Mouse (Mus musculus): ENCODE data around the gene Adcy4. TPM values are rescaled to one million over a fixed set of nuclear protein-coding genes. Genes with fewer than 3 reads are reported as not detected.
"Not testable (repeated sequence)": the region's sequence is repeated elsewhere in the genome, so short reads cannot be mapped to it uniquely, and the experiment has no call there.

Adcy4 gene
- polyA plus RNA-seq, 1 experiment: 11.2 TPM

DNA sequence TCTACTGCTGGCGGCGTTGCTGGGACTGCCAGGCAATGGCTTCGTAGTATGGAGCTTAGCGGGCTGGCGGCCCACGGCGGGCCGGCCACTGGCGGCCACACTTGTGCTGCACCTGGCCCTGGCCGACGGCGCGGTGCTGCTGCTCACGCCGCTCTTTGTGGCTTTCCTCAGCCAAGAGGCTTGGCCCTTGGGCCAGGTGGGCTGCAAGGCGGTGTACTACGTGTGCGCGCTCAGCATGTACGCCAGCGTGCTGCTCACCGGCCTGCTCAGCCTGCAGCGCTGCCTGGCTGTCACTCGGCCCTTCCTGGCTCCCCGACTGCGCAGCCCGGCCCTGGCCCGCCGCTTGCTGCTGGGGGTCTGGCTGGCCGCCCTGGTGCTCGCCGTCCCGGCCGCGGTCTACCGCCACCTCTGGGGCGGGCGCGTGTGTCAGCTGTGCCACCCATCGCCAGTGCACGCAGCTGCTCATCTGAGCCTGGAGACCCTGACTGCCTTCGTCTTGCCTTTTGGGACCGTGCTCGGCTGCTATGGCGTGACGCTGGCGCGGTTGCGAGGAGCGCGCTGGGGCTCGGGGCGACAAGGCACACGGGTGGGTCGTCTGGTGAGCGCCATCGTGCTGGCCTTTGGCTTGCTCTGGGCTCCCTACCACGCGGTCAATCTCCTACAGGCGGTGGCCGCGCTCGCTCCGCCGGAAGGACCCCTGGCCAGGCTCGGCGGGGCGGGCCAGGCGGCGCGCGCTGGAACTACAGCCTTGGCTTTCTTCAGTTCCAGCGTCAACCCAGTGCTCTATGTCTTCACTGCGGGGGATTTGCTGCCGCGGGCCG, 21.7 kb downstream of the Adcy4 start:
- 6% methylated on average over 77 of the region's 77 CpGs for WGBS
- no peak for DNase-seq
- Histone ChIP-seq H3K4me3 (ENCODE audit: control insufficient read depth, insufficient read depth, low read length) (peak overlapping the region; percentile 44), H3K36me3 (ENCODE audit: control insufficient read depth, insufficient read depth, low read length) (no peaks in the 10 kb centered on the region), H3K27me3 (ENCODE audit: control insufficient read depth, insufficient read depth, low read length) (peaks cover 14% of the 10 kb centered on the region; the same call in 1 of the 2 replicates), H3K4me1 (replicated peaks; ENCODE audit: control insufficient read depth, insufficient read depth, low read length) (no peaks in the 10 kb centered on the region; the same call in 1 of the 2 replicates), H3K27ac (ENCODE audit: control insufficient read depth, insufficient read depth, low read length) (no peak overlapping the region)
- TF ChIP-seq POLR2A (IDR thresholded peaks at IDR 0.05; ENCODE audit: control insufficient read depth, extremely low read depth, insufficient read depth, low read length, poor library complexity) (no peak), CTCF (IDR thresholded peaks at IDR 0.05; ENCODE audit: borderline replicate concordance, control insufficient read depth, extremely low read depth, insufficient read depth, low read length, poor library complexity) (peak; percentile 59; the same call in 1 of the 2 replicates)

DNA sequence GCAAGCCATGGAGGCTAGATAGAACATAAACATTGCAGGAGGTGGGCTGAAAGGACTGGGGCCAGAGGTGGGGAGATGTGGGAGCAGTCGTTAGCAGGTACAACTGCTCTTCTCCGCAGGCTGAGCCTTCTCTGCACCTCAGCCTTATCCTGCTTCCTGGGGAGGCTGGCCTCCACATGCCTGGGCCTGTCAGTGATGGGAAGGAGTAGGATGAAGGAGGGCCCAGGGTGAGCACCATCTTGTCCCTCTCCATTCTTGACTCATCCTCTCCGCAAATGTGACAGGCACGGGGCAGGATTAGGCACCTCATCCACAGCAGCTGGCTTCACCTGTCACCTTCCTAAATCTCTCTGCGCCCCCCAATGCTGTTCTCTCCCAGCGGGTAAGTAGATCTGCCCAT, 22.7 kb downstream of the Adcy4 start, which contains the start of gene Ltb4r2:
TSS of gene Ltb4r2 (plus strand) at position 266 of the 400 bp plus-strand sequence.
- DNase-seq: no peak
- 88% methylated on average over 6 of the region's 6 CpGs for WGBS
- Histone ChIP-seq H3K27ac (ENCODE audit: control insufficient read depth, insufficient read depth, low read length) (no peak within 1 kb of the TSS), H3K4me3 (ENCODE audit: control insufficient read depth, insufficient read depth, low read length) (peak within 1 kb of the TSS; percentile 44), H3K27me3 (ENCODE audit: control insufficient read depth, insufficient read depth, low read length) (peaks cover 14% of the 10 kb centered on the region; the same call in 1 of the 2 replicates), H3K4me1 (replicated peaks; ENCODE audit: control insufficient read depth, insufficient read depth, low read length) (no peaks in the 10 kb centered on the region; the same call in 1 of the 2 replicates), H3K36me3 (ENCODE audit: control insufficient read depth, insufficient read depth, low read length) (no peaks in the 10 kb centered on the region)
- TF ChIP-seq POLR2A (IDR thresholded peaks at IDR 0.05; ENCODE audit: control insufficient read depth, extremely low read depth, insufficient read depth, low read length, poor library complexity) (no peak), CTCF (IDR thresholded peaks at IDR 0.05; ENCODE audit: borderline replicate concordance, control insufficient read depth, extremely low read depth, insufficient read depth, low read length, poor library complexity) (no peak)

- TF ChIP-seq CTCF (IDR thresholded peaks at IDR 0.05; ENCODE audit: borderline replicate concordance, control insufficient read depth, extremely low read depth, insufficient read depth, low read length, poor library complexity): peak; percentile 70; the same call in 1 of the 2 replicates
- not testable (repeated sequence) for H3K4me1 ChIP-seq (replicated peaks; ENCODE audit: control insufficient read depth, insufficient read depth, low read length); H3K4me3 ChIP-seq (ENCODE audit: control insufficient read depth, insufficient read depth, low read length); H3K27ac ChIP-seq (ENCODE audit: control insufficient read depth, insufficient read depth, low read length); H3K36me3 ChIP-seq (ENCODE audit: control insufficient read depth, insufficient read depth, low read length)
- peaks cover 14% of the 10 kb centered on the region; the same call in 1 of the 2 replicates for H3K27me3 ChIP-seq (ENCODE audit: control insufficient read depth, insufficient read depth, low read length)
- WGBS: under 1% methylated on average over 6 of the region's 6 CpGs
- peak; percentile 81 for DNase-seq
Observed at GRCm38 (mm10) chr14:55760156-55760555, 23.7 kb downstream of the Adcy4 start.

GRCm38 (mm10) chr14:55758363-55758784, 25.5 kb downstream of the Adcy4 start, which contains the start of gene Cideb:
Cideb (minus strand) TSS chr14:55758458.
- 24% methylated on average over 8 of the region's 8 CpGs for WGBS
- H3K4me3 ChIP-seq (ENCODE audit: control insufficient read depth, insufficient read depth, low read length): no peak within 1 kb of the TSS
- peaks cover 20% of the 10 kb centered on the region for H3K36me3 ChIP-seq (ENCODE audit: control insufficient read depth, insufficient read depth, low read length)
- peak; percentile 18 for DNase-seq
- H3K27ac ChIP-seq (ENCODE audit: control insufficient read depth, insufficient read depth, low read length): no peak within 1 kb of the TSS
- TF ChIP-seq POLR2A (IDR thresholded peaks at IDR 0.05; ENCODE audit: control insufficient read depth, extremely low read depth, insufficient read depth, low read length, poor library complexity) (no peak), CTCF (IDR thresholded peaks at IDR 0.05; ENCODE audit: borderline replicate concordance, control insufficient read depth, extremely low read depth, insufficient read depth, low read length, poor library complexity) (no peak)
- peaks cover 9% of the 10 kb centered on the region; the same call in 1 of the 2 replicates for H3K27me3 ChIP-seq (ENCODE audit: control insufficient read depth, insufficient read depth, low read length)
- no peaks in the 10 kb centered on the region; the same call in 1 of the 2 replicates for H3K4me1 ChIP-seq (replicated peaks; ENCODE audit: control insufficient read depth, insufficient read depth, low read length)

DNA sequence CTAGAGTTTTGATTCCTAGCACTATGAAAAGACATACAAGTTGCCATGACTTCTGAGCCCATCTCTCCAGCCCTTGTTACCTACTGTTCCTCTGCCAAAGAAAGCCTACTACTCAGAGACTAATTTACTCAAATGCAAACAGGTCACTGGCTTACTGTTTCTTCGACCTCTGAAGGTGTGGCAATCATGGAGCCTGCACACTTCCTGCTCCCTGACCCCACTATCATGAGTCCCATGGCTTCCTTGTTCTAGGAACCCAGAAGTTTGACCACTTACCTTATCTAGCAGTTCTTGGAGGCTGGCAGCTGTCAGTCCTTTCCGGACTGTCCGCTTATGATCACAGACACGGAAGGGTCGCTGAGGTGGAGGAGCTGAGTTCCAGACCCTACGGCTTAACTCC, 26.3 kb downstream of the Adcy4 start:
- 78% methylated on average over 6 of the region's 6 CpGs for WGBS
- Histone ChIP-seq H3K27me3 (ENCODE audit: control insufficient read depth, insufficient read depth, low read length) (peaks cover 8% of the 10 kb centered on the region; the same call in 1 of the 2 replicates), H3K4me1 (replicated peaks; ENCODE audit: control insufficient read depth, insufficient read depth, low read length) (no peaks in the 10 kb centered on the region; the same call in 1 of the 2 replicates), H3K4me3 (ENCODE audit: control insufficient read depth, insufficient read depth, low read length) (no peak overlapping the region), H3K27ac (ENCODE audit: control insufficient read depth, insufficient read depth, low read length) (no peak overlapping the region), H3K36me3 (ENCODE audit: control insufficient read depth, insufficient read depth, low read length) (peaks cover 28% of the 10 kb centered on the region)
- TF ChIP-seq CTCF (IDR thresholded peaks at IDR 0.05; ENCODE audit: borderline replicate concordance, control insufficient read depth, extremely low read depth, insufficient read depth, low read length, poor library complexity) (no peak), POLR2A (IDR thresholded peaks at IDR 0.05; ENCODE audit: control insufficient read depth, extremely low read depth, insufficient read depth, low read length, poor library complexity) (no peak)
- DNase-seq: no peak

DNA sequence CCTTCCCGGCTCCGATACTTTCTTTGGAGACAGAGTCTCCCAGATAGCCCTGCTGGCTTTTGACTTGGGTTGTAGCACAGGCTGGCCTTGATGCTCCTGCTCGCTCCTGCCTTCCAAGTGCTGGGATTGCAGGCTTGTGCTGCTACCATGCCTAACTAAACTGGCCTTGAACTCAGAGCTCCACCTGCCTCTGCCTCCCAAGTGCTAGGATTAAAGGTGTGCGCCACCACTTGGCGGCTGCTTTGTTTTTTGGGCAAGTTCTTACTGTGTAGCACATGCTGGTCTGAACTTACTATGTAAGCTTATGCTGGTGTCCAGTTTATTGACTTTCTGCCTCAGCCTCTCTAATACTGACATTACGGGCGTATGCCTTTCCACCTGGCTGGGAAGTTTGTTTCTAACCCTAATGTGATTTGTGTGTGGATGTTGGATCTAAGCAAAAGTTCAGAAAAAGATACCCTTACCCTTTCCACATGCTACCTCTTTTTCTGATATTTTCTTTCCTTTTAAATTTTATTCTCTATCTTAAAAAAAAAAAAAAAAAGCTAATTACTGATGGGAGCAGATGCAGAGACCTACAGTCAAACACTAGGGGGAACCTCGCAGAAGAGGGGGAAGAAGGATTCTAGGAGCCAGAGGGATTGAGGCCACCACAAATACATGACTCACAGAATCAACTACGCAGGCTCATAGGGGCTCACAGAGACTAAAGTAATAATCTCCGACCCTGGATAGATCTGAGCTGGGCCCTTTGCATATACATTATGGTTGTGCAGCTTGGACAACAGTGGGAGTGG, 36.6 kb downstream of the Adcy4 start:
- no peaks in the 10 kb centered on the region for H3K27me3 ChIP-seq (ENCODE audit: control insufficient read depth, insufficient read depth, low read length)
- H3K4me3 ChIP-seq (ENCODE audit: control insufficient read depth, insufficient read depth, low read length): no peak overlapping the region
- H3K4me1 ChIP-seq (replicated peaks; ENCODE audit: control insufficient read depth, insufficient read depth, low read length): peaks cover 18% of the 10 kb centered on the region
- no peak for DNase-seq
- TF ChIP-seq CTCF (IDR thresholded peaks at IDR 0.05; ENCODE audit: borderline replicate concordance, control insufficient read depth, extremely low read depth, insufficient read depth, low read length, poor library complexity) (no peak), POLR2A (IDR thresholded peaks at IDR 0.05; ENCODE audit: control insufficient read depth, extremely low read depth, insufficient read depth, low read length, poor library complexity) (no peak)
- peaks cover 26% of the 10 kb centered on the region for H3K36me3 ChIP-seq (ENCODE audit: control insufficient read depth, insufficient read depth, low read length)
- WGBS: 94% methylated on average over 10 of the region's 10 CpGs
- no peak overlapping the region for H3K27ac ChIP-seq (ENCODE audit: control insufficient read depth, insufficient read depth, low read length)

Data from thymus, adult 2 months (tissue).